12 mouse cellular contexts compared by ENCODE assay signal in genomic region chr6:134367366-134368281, GRCm38 (mm10). TPM values are rescaled to one million over a fixed set of nuclear protein-coding genes. Genes with fewer than 3 reads are reported as not detected.
DNase-seq lines count a peak whose midpoint lies in the region; ATAC-seq and TF ChIP-seq lines count a peak whose summit lies in the region.
"Had no signal": no experiment of that assay in that cellular context is flagged by ENCODE, and none has a peak within 500 bp of the region (broad histone marks: within the 10 kb centered on the region; RNA-seq: fewer than 3 reads in every experiment).

No protein-coding gene starts in this region.

- H3K9ac ChIP-seq in lung, embryonic 15.5 days = no peak overlapping the region

- no peak for ATAC-seq in lung, embryonic 15.5 days (ENCODE audit: borderline replicate concordance, extremely low read depth, low FRiP score, low TSS enrichment)

- peak overlapping the region; percentile 76; the same call in 1 of the 2 replicates for H3K27ac ChIP-seq in lung, embryonic 15.5 days
- peak overlapping the region; percentile 67 for H3K27ac ChIP-seq in brown adipose tissue, adult 24 weeks (replicated peaks; ENCODE audit: low read depth, low read length)

- TF ChIP-seq CTCF in lung, adult 2 months (IDR thresholded peaks at IDR 0.05; ENCODE audit: insufficient read depth, low read length) = no peak

- H3K27me3 ChIP-seq in lung, embryonic 15.5 days = no peaks in the 10 kb centered on the region

- H3K36me3 ChIP-seq in lung, embryonic 15.5 days = no peaks in the 10 kb centered on the region

- peak; percentile 18 for DNase-seq in adrenal gland, adult 2 months
- DNase-seq in adrenal gland, postnatal 36 days = no peak
- no peak for DNase-seq in lung, adult 2 months
- DNase-seq in heart, postnatal 4 days = peak; percentile 17
- DNase-seq in testis, postnatal 10 days (ENCODE audit: low spot score) = no peak
- no peak for DNase-seq in adrenal gland, adult 18-20 months (ENCODE audit: low spot score in 2 of 2)
- DNase-seq: kidney, postnatal 14 days; midbrain, embryonic 14.5 days had no signal

- H3K4me1 ChIP-seq in lung, embryonic 15.5 days = peaks cover 6% of the 10 kb centered on the region; the same call in 1 of the 2 replicates
- H3K4me1 ChIP-seq in lung, adult 2 months (ENCODE audit: control insufficient read depth, insufficient read depth, low read length) = peaks cover 4% of the 10 kb centered on the region
- peaks cover 25% of the 10 kb centered on the region for H3K4me1 ChIP-seq in brown adipose tissue, adult 24 weeks (ENCODE audit: control insufficient read depth, insufficient read depth, insufficient read length, low read length)

- no peak for TF ChIP-seq POLR2A in lung, adult 2 months (IDR thresholded peaks at IDR 0.05; ENCODE audit: borderline replicate concordance, extremely low read depth, low read depth, low read length)

- 63% methylated on average over 12 of the region's 12 CpGs for WGBS in lung, embryonic 15.5 days
- WGBS in lung, adult 2 months = 51% methylated on average over 12 of the region's 12 CpGs

- H3K4me2 ChIP-seq in lung, embryonic 15.5 days = no peak overlapping the region

- no peaks in the 10 kb centered on the region for H3K9me3 ChIP-seq in lung, embryonic 15.5 days

- no peak overlapping the region for H3K4me3 ChIP-seq in lung, embryonic 15.5 days
- H3K4me3 ChIP-seq in lung, adult 2 months (replicated peaks; ENCODE audit: extremely low read depth, low read depth, low read length) = no peak overlapping the region
- no peak overlapping the region for H3K4me3 ChIP-seq in brown adipose tissue, adult 24 weeks (ENCODE audit: insufficient read depth, low read depth, low read length)

RNA-seq across cellular contexts. Expression of gene Bcl2l14, which starts 28.5 kb away (rescaled TPM):
- not detected for total RNA-seq in adrenal gland, adult 2 months (2021)
- not detected in 2 replicates for polyA plus RNA-seq in adrenal gland, adult 2 months (2012; rRNA removed)
- total RNA-seq in adrenal gland, postnatal 36 days (2021) = not detected
- polyA plus RNA-seq in lung, embryonic 15.5 days (2015; fragmentation: Nextera tagmentation; extraction: Ambion mirVana) = 3.8 and 4.5 TPM in 2 replicates
- 0.81 and 1.2 TPM in 2 replicates for polyA plus RNA-seq in lung, adult 2 months (2012; rRNA removed)
- polyA plus RNA-seq in brown adipose tissue, adult 24 weeks (2012; ENCODE audit: insufficient read depth, insufficient read length, missing spikeins) = not detected in 2 replicates
- not detected for total RNA-seq in heart, postnatal 4 days (2021)
- not detected for total RNA-seq in adrenal gland, adult 18-20 months (2021)
- total RNA-seq: left cerebral cortex, postnatal 25 days had no signal
- polyA plus RNA-seq: brain, embryonic 14.5 days; midbrain, embryonic 14.5 days had no signal

Comparison
In these comparisons a context has a peak if more than half of its experiments do, and no peak if none do; other contexts are left out.
1. DNase-seq: peak in adrenal gland, adult 2 months (single experiment) and heart, postnatal 4 days (single experiment); none in adrenal gland, postnatal 36 days (0 of 2), lung, adult 2 months (single experiment), testis, postnatal 10 days (single experiment) and adrenal gland, adult 18-20 months (0 of 2).